Mouse (Mus musculus) liver, adult 2 months (tissue): Measurements from ENCODE around the gene Lrfn1. TPM values are rescaled to one million over a fixed set of nuclear protein-coding genes. Genes with fewer than 3 reads are reported as not detected.

Source experiments
- DNase-seq: peaks from one replicate; pipeline ENCODE4 v3.0.0-alpha.2; 2011; ENCODE audit warnings: low read depth, low spot score; ENCODE audit errors: extremely low read depth
- H3K27ac ChIP-seq: fragments of 200-500 bp; replicated peaks from 2 replicates; pipeline ENCODE4 v1.5.1; 2012; ENCODE audit warnings: low read depth, mild to moderate bottlenecking, control low read depth, inconsistent platforms, low read length; ENCODE audit not compliant: insufficient read depth
- H3K27me3 ChIP-seq: fragments of 200-500 bp; 2 replicates; pipeline ENCODE4 v1.6.1; 2012; ENCODE audit warnings: mild to moderate bottlenecking, moderate library complexity, low read length, inconsistent platforms; ENCODE audit not compliant: control insufficient read depth, insufficient read depth
- H3K36me3 ChIP-seq: fragments of 200-500 bp; 2 replicates; pipeline ENCODE4 v1.6.1; 2012; ENCODE audit warnings: low read length, inconsistent platforms; ENCODE audit not compliant: control insufficient read depth, insufficient read depth
- H3K4me1 ChIP-seq: fragments of 200-500 bp; 2 replicates; pipeline ENCODE4 v1.6.1; 2011; ENCODE audit warnings: low read length; ENCODE audit not compliant: control insufficient read depth, insufficient read depth
- H3K4me3 ChIP-seq: fragments of 200-500 bp; 2 replicates; pipeline ENCODE4 v1.5.1; 2011; ENCODE audit warnings: low read depth, mild to moderate bottlenecking, control low read depth, low read length, moderate library complexity; ENCODE audit not compliant: insufficient read depth
- H3K79me2 ChIP-seq: fragments of 200-500 bp; 2 replicates; pipeline ENCODE4 v1.6.1; 2012; ENCODE audit warnings: inconsistent platforms, mild to moderate bottlenecking, low read length, moderate library complexity; ENCODE audit not compliant: control insufficient read depth, insufficient read depth
- H3K9ac ChIP-seq: fragments of 200-500 bp; 2 replicates; pipeline ENCODE4 v1.6.1; 2012; ENCODE audit warnings: low read depth, mild to moderate bottlenecking, control low read depth, inconsistent platforms, low read length
- CTCF ChIP-seq: fragments of 200-500 bp; IDR thresholded peaks from 2 replicates; pipeline ENCODE4 v1.5.1; 2011; ENCODE audit warnings: low read depth, low read length, control low read depth
- POLR2A ChIP-seq: fragments of 200-500 bp; IDR thresholded peaks from 2 replicates; pipeline ENCODE4 v1.6.1; 2011; ENCODE audit warnings: low read length, control low read depth; ENCODE audit not compliant: insufficient read depth; ENCODE audit errors: extremely low read depth
- WGBS: fragments of 180-500 bp; shearing (Covaris S2); methylation state at CpG from one replicate; pipeline ENCODE4 v1.1.7; 2018; 5-methylcytosine and 5-hydroxymethylcytosine counted together
- polyA plus RNA-seq: library from polyadenylated mRNA; depleted of rRNA; stranded (reverse); fragments of >200 nt; gene quantifications from 2 replicates; pipeline ENCODE4 v1.2.3, GENCODE M21; 2012
- total RNA-seq: library from RNA; depleted of rRNA; stranded (reverse); fragments of >200 nt; gene quantifications from 2 replicates; pipeline ENCODE4 v1.2.3, GENCODE M21; 2014

Lrfn1 gene
- total and polyA plus RNA-seq, 2 experiments: 0.18 to 0.70 TPM

- no peak overlapping the region for H3K4me3 ChIP-seq
- no peak for DNase-seq
- no peaks in the 10 kb centered on the region for H3K4me1 ChIP-seq
- H3K27ac ChIP-seq: 0 out of 2 replicates have a peak overlapping the region, but pooled peaks have one; percentile 17
- H3K9ac ChIP-seq: no peak overlapping the region; the same call in 1 of the 2 replicates
- WGBS: 87% methylated on average over 14 of the region's 14 CpGs
- no peaks in the 10 kb centered on the region for H3K79me2 ChIP-seq
- H3K27me3 ChIP-seq: no peaks in the 10 kb centered on the region
- H3K36me3 ChIP-seq: no peaks in the 10 kb centered on the region
- TF ChIP-seq POLR2A (no peak), CTCF (no peak)
Measured at GRCm38 (mm10) chr7:28441776-28442485, 9.8 kb upstream of the Lrfn1 start.

- Histone ChIP-seq H3K4me1 (no peaks in the 10 kb centered on the region), H3K27me3 (no peaks in the 10 kb centered on the region), H3K36me3 (no peaks in the 10 kb centered on the region), H3K27ac (no peak overlapping the region), H3K9ac (no peak overlapping the region), H3K79me2 (no peaks in the 10 kb centered on the region), H3K4me3 (no peak overlapping the region)
- 41% methylated on average over 4 of the region's 4 CpGs for WGBS
- peak; percentile 45 for DNase-seq
- TF ChIP-seq POLR2A (no peak), CTCF (no peak)
Measured at GRCm38 (mm10) chr7:28442688-28443087, 9.1 kb upstream of the Lrfn1 start.

GRCm38 (mm10) chr7:28444344-28444974, 7.3 kb upstream of the Lrfn1 start:
- TF ChIP-seq POLR2A: no peak
- TF ChIP-seq CTCF: no peak
- no peak for DNase-seq
- Histone ChIP-seq H3K27ac (no peak overlapping the region), H3K4me1 (no peaks in the 10 kb centered on the region), H3K4me3 (no peak overlapping the region), H3K36me3 (no peaks in the 10 kb centered on the region), H3K9ac (no peak overlapping the region), H3K27me3 (no peaks in the 10 kb centered on the region), H3K79me2 (no peaks in the 10 kb centered on the region)
- WGBS: 81% methylated on average over 13 of the region's 13 CpGs

DNA sequence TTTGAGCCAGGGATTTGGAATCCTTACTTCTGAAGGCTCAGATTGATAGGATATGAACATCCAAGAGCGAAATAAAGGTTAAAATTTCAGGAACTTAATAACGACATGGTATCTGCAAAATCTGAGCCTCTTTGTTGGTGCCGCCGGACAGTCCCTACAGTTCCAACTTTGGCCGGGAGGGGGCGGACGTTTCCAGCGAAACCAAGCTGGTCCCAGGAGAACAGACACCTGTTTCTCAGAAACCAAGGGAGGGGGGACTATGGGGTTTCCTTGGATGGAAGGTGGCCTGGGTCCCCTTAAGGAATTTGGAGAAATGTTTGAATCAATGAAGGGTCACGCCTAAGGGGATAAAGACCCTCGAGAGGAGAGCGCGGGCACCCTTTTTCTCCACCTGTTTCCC, 5.3 kb upstream of the Lrfn1 start:
- peak; percentile 13 for DNase-seq
- H3K27ac ChIP-seq: no peak overlapping the region
- TF ChIP-seq POLR2A (no peak), CTCF (peak; percentile 89)
- no peak overlapping the region for H3K4me3 ChIP-seq
- H3K79me2 ChIP-seq: no peaks in the 10 kb centered on the region
- H3K4me1 ChIP-seq: no peaks in the 10 kb centered on the region
- H3K9ac ChIP-seq: no peak overlapping the region
- no peaks in the 10 kb centered on the region for H3K27me3 ChIP-seq
- 16% methylated on average over 12 of the region's 12 CpGs for WGBS
- no peaks in the 10 kb centered on the region for H3K36me3 ChIP-seq

GRCm38 (mm10) chr7:28447101-28447830, 4.5 kb upstream of the Lrfn1 start:
- no peaks in the 10 kb centered on the region; the same call in 1 of the 2 replicates for H3K27me3 ChIP-seq
- no peak overlapping the region for H3K9ac ChIP-seq
- H3K27ac ChIP-seq: no peak overlapping the region
- no peak overlapping the region for H3K4me3 ChIP-seq
- H3K79me2 ChIP-seq: no peaks in the 10 kb centered on the region
- TF ChIP-seq POLR2A: no peak
- no peak for TF ChIP-seq CTCF
- DNase-seq: no peak
- 38% methylated on average over 12 of the region's 12 CpGs for WGBS
- no peaks in the 10 kb centered on the region for H3K4me1 ChIP-seq
- no peaks in the 10 kb centered on the region for H3K36me3 ChIP-seq
